Mouse (Mus musculus): ENCODE data around the gene Tmem14c. TPM values are rescaled to one million over a fixed set of nuclear protein-coding genes. Genes with fewer than 3 reads are reported as not detected.
"Not testable (repeated sequence)": the region's sequence is repeated elsewhere in the genome, so short reads cannot be mapped to it uniquely, and the experiment has no call there.

Tmem14c gene
- polyA plus RNA-seq, 1 experiment = 304 TPM

GRCm38 (mm10) chr13:40978652-40979051, 37.4 kb upstream of the Tmem14c start:
- WGBS = 12% methylated on average over 4 of the region's 4 CpGs
- Histone ChIP-seq H3K4me3 (replicated peaks; ENCODE audit: control insufficient read depth, low read depth, low read length) (no peak overlapping the region), H3K4me1 (ENCODE audit: control insufficient read depth, insufficient read depth, low read length) (no peaks in the 10 kb centered on the region), H3K27ac (ENCODE audit: control insufficient read depth, insufficient read depth, low read depth, low read length, poor library complexity) (no peak overlapping the region)
- no peak for TF ChIP-seq CTCF (IDR thresholded peaks at IDR 0.05; ENCODE audit: control insufficient read depth, insufficient read depth, low read length)
- TF ChIP-seq POLR2A (IDR thresholded peaks at IDR 0.05; ENCODE audit: borderline replicate concordance, control insufficient read depth, low read depth, low read length) = no peak

DNA sequence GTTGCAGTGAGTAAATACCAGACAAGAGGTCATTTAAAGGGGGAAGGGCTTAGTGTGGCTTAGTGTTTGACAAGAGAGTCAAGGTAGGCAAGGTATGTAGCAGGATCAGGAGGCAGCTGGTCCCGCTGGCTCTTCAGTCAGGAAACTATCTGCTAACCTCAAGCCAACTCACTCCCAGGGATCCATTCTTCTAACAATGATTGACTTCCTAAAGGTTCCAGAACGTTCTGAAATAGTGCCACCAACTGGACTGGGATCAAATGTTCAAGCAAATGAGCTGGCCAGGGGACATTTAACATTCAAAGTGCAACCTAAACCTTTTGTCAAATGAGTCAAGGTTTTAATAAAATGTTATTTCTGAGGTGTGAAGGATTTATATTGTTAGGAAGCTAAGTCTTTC, 36.8 kb upstream of the Tmem14c start:
- 34% methylated on average over 2 of the region's 2 CpGs for WGBS
- no peak overlapping the region for H3K27ac ChIP-seq (ENCODE audit: control insufficient read depth, insufficient read depth, low read depth, low read length, poor library complexity)
- H3K4me1 ChIP-seq (ENCODE audit: control insufficient read depth, insufficient read depth, low read length) = no peaks in the 10 kb centered on the region
- no peak for TF ChIP-seq CTCF (IDR thresholded peaks at IDR 0.05; ENCODE audit: control insufficient read depth, insufficient read depth, low read length)
- no peak for TF ChIP-seq POLR2A (IDR thresholded peaks at IDR 0.05; ENCODE audit: borderline replicate concordance, control insufficient read depth, low read depth, low read length)
- H3K4me3 ChIP-seq (replicated peaks; ENCODE audit: control insufficient read depth, low read depth, low read length) = no peak overlapping the region

DNA sequence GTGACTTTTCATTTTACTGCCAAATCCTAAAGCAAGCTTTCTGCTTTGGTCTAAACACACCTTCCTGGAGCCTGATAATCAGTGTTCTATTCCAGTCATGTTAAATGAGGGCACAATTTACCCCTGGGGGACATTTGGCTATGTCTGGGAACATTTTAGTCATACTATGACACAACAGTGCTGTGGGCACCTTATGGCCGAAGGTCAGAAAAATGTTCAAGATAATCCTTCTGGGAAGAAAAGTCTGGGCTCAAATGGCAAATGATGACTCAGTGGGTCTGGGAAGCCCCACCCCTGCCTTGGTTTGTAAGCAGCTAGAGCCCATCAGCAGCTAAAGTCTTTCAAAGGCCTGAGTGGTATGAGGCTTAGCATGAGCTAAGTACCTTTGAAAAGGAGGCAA, 33.3 kb upstream of the Tmem14c start:
- TF ChIP-seq CTCF (IDR thresholded peaks at IDR 0.05; ENCODE audit: control insufficient read depth, insufficient read depth, low read length) (no peak), POLR2A (IDR thresholded peaks at IDR 0.05; ENCODE audit: borderline replicate concordance, control insufficient read depth, low read depth, low read length) (no peak)
- no peaks in the 10 kb centered on the region for H3K4me1 ChIP-seq (ENCODE audit: control insufficient read depth, insufficient read depth, low read length)
- H3K4me3 ChIP-seq (replicated peaks; ENCODE audit: control insufficient read depth, low read depth, low read length) = no peak overlapping the region
- no peak overlapping the region for H3K27ac ChIP-seq (ENCODE audit: control insufficient read depth, insufficient read depth, low read depth, low read length, poor library complexity)
- WGBS = 77% methylated on average over 1 of the region's 1 CpGs

GRCm38 (mm10) chr13:40986081-40986480, 30.0 kb upstream of the Tmem14c start:
- WGBS = 80% methylated on average over 5 of the region's 5 CpGs
- Histone ChIP-seq H3K27ac (ENCODE audit: control insufficient read depth, insufficient read depth, low read depth, low read length, poor library complexity) (no peak overlapping the region), H3K4me3 (replicated peaks; ENCODE audit: control insufficient read depth, low read depth, low read length) (no peak overlapping the region), H3K4me1 (ENCODE audit: control insufficient read depth, insufficient read depth, low read length) (no peaks in the 10 kb centered on the region)
- TF ChIP-seq POLR2A (IDR thresholded peaks at IDR 0.05; ENCODE audit: borderline replicate concordance, control insufficient read depth, low read depth, low read length) (no peak), CTCF (IDR thresholded peaks at IDR 0.05; ENCODE audit: control insufficient read depth, insufficient read depth, low read length) (no peak)

- H3K4me1 ChIP-seq (ENCODE audit: control insufficient read depth, insufficient read depth, low read length); H3K4me3 ChIP-seq (replicated peaks; ENCODE audit: control insufficient read depth, low read depth, low read length); H3K27ac ChIP-seq (ENCODE audit: control insufficient read depth, insufficient read depth, low read depth, low read length, poor library complexity): not testable (repeated sequence)
- WGBS = 65% methylated on average over 4 of the region's 4 CpGs
Measured at GRCm38 (mm10) chr13:40987608-40988303, 28.3 kb upstream of the Tmem14c start.

DNA sequence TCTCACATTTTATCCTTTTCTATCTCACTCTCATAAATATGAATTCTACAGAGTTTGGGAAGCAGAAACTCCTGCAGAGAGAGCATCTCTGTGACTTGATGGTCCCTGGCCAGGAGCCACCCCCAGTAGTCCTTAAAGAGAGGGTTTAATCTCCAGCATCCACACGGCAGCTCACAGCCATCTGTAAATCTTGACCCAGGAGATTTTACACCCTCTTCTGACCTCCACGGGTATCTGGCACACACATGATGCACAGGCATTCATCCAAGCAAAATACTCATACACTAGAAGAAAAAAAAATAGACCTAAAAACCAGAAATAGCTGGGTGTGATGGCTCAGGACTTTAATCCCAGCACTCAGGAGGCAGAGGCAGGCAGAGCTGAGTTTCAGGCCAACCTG, 27.7 kb upstream of the Tmem14c start:
- Histone ChIP-seq H3K27ac (ENCODE audit: control insufficient read depth, insufficient read depth, low read depth, low read length, poor library complexity) (no peak overlapping the region), H3K4me3 (replicated peaks; ENCODE audit: control insufficient read depth, low read depth, low read length) (no peak overlapping the region), H3K4me1 (ENCODE audit: control insufficient read depth, insufficient read depth, low read length) (no peaks in the 10 kb centered on the region; the same call in 1 of the 2 replicates)
- TF ChIP-seq CTCF (IDR thresholded peaks at IDR 0.05; ENCODE audit: control insufficient read depth, insufficient read depth, low read length) = no peak
- no peak for TF ChIP-seq POLR2A (IDR thresholded peaks at IDR 0.05; ENCODE audit: borderline replicate concordance, control insufficient read depth, low read depth, low read length)
- WGBS = 55% methylated on average over 2 of the region's 2 CpGs

- no peak overlapping the region for H3K4me3 ChIP-seq (replicated peaks; ENCODE audit: control insufficient read depth, low read depth, low read length)
- WGBS = 30% methylated on average over 8 of the region's 8 CpGs
- no peak for TF ChIP-seq CTCF (IDR thresholded peaks at IDR 0.05; ENCODE audit: control insufficient read depth, insufficient read depth, low read length)
- TF ChIP-seq POLR2A (IDR thresholded peaks at IDR 0.05; ENCODE audit: borderline replicate concordance, control insufficient read depth, low read depth, low read length) = no peak
- no peak overlapping the region for H3K27ac ChIP-seq (ENCODE audit: control insufficient read depth, insufficient read depth, low read depth, low read length, poor library complexity)
- no peaks in the 10 kb centered on the region; the same call in 1 of the 2 replicates for H3K4me1 ChIP-seq (ENCODE audit: control insufficient read depth, insufficient read depth, low read length)
Measured at GRCm38 (mm10) chr13:40994487-40995263, 21.4 kb upstream of the Tmem14c start.

DNA sequence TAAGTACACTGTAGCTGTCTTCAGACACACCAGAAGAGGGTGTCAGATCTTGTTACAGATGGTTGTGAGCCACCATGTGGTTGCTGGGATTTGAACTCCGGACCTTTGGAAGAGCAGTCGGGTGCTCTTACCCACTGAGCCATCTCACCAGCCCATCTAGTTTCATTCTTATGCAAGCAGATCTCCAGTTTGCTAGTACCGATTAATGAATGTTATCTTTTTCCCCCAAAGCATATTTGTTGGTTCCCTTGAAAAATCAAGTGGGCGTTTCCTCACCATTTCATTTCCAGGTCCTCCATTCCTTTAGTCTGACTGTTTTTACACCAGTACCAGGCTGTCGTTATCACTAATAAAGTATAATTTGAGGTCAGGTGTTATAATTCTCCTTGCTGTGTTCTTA, 17.6 kb upstream of the Tmem14c start:
- not testable (repeated sequence) for H3K4me1 ChIP-seq (ENCODE audit: control insufficient read depth, insufficient read depth, low read length); H3K4me3 ChIP-seq (replicated peaks; ENCODE audit: control insufficient read depth, low read depth, low read length); H3K27ac ChIP-seq (ENCODE audit: control insufficient read depth, insufficient read depth, low read depth, low read length, poor library complexity)
- 76% methylated on average over 5 of the region's 5 CpGs for WGBS

All from bone marrow, adult 2 months (tissue).